Mouse (Mus musculus) c-Kit-negative CD71-positive TER-119-positive erythroid progenitor cells, embryonic 14.5 days (primary cell): ENCODE data around the gene Sprr2b.
"Not testable (repeated sequence)": the region's sequence is repeated elsewhere in the genome, so short reads cannot be mapped to it uniquely, and the experiment has no call there.

Experiments
- DNase-seq: peaks from one replicate; pipeline ENCODE4 v3.0.0-alpha.2; 2013; ENCODE audit warnings: low read depth, low spot score

Sprr2b gene

GRCm38 (mm10) chr3:92316320-92316719 is at the start of gene Sprr2b:
Gene Sprr2b, plus strand, starts transcription at chr3:92316620.
- DNase-seq, result no peak

DNA sequence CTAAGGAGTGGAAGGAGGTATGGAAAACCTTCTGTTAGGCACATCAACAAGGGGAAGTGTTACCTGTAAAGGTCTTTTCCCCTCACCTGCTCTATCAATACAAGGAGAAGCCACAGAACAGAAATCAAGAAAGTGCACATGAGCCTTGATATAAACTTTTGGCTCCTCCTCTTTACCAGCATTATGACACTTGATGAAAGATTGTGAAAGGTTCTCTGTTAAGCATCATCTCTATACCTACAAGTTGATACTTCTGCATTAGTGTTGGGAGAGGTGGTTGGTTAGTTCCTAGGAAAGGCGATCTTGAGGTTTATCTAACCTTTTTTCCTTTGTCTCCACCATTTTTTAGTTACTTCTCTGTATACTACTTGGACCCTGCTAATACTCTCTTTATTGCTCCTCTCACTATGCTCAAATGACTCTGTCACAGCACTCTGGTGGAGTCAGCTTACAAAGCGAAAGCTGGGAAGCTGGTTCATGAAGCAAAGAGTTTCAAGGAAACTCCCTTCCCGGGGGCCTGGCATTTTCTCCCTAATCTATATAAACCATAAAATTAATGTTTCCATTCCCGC is 44.9 kb upstream of the Sprr2b start:
- DNase-seq, result not testable (repeated sequence)

- not testable (repeated sequence) for DNase-seq
Measured at GRCm38 (mm10) chr3:92273504-92273903, 42.9 kb upstream of the Sprr2b start.

- DNase-seq, result not testable (repeated sequence)
Measured at GRCm38 (mm10) chr3:92274018-92274417, 42.4 kb upstream of the Sprr2b start.

DNA sequence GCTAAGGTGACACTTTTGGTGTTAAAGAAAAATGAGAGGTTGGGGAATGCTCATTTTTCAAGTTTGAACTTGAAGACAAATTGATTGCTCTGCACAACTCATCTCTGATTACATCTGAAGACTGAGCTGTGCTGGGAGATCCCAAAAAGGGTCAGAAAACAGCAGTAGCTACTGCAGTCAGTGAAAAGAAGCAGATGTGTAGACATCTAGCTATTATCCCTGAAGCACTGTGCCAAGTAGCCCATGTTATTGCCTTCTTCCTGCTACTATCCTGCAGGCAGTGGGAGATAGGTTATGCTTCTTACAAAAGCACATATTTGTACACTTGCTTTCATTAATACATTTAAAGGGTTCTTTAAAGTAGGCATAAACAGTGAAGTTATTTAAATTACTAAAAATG is 36.8 kb upstream of the Sprr2b start:
- DNase-seq, result not testable (repeated sequence)

GRCm38 (mm10) chr3:92280963-92281606 is 35.3 kb upstream of the Sprr2b start:
- not testable (repeated sequence) for DNase-seq

DNA sequence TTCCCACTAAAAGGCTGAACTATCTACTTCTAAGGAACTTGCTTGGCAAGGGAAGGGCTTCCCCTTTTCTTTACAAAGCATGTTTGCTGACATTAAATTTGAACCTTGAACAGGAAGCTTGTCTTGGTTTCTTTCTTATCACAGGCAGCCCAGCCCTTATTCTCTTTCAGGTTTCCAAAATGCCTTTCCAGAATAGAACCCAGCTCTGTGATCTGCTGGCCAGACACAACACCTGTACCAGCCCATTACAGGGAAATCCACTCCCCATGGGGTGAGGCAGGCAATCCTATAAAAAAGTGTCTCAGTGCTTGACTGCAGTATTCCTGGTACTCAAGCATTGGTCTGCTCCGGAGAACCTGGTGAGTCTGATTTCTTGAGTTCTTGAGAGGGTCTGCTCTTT is 31.3 kb upstream of the Sprr2b start, which contains the start of gene Sprr2a3:
Gene Sprr2a3, plus strand, starts transcription at position 317 of the 400 bp plus-strand sequence.
- not testable (repeated sequence) for DNase-seq

DNA sequence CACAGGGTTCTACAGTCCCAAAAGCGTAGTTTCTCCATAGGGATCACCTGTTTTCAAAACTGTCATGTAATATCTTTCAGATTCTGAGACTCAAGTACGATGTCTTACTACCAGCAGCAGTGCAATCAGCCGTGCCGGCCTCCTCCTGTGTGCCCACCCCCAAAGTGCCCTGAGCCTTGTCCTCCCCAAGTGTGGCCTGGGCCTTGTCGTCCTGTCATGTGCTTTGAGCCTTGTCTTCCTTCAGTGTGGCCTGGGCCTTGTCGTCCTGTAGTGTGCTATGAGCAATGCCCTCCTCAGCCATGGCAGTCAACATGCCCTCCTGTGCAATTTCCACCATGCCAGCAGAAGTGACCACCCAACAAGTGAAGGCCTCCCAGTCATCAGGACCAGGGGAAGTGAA is 27.9 kb upstream of the Sprr2b start:
- not testable (repeated sequence) for DNase-seq

DNA sequence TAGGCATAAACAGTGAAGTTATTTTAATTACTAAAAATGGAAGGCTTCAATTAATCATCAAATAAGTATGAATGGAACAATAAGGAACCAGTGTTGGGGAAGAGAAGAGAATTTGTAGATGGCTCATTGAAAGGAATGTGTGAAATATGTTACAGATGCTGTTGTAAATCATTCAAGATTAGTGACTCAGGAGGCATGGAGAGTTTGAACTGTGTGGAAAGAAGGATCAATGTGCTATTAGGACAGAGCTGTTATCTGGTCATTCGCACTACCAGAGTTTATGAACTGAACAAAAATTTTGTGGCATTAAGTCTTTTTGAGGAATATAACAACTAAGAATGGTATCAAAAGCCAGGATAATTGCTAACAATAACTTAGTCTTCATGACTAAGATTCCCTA is 9.0 kb upstream of the Sprr2b start:
- DNase-seq, result no peak

DNA sequence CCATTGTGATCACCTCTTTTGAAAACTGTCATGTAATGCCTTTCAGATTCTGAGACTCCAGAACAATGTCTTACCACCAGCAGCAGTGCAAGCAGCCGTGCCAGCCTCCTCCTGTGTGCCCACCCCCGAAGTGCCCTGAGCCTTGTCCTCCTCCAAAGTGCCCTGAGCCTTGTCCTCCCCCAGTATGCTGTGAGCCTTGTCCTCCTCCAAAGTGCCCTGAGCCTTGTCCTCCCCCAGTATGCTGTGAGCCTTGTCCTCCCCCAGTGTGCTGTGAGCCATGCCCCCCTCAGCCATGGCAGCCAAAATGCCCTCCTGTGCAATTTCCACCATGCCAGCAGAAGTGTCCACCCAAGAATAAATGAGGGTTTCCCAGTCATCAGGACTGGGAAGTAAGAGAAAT is 964 bp downstream of the Sprr2b start:
- DNase-seq, result no peak

DNA sequence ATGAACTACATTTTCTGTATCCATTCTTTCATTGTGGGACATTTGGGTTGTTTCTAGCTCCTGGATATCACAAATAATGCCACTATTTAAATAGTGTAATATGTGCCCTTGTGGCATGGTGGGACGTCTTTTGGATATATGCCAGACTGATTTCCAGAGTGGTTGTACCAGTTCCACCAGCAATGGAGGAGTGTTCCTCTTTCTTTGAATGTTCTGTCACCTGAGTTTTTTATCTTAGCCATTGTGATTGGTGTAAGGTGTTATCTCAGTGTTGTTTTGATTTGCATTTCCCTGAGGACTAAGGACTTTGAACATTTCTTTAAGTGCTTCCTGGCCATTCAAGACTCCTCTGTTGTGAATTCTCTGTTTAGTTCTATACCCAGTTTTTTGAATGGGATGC is 19.9 kb downstream of the Sprr2b start:
- DNase-seq, result no peak

- DNase-seq, result no peak
Measured at GRCm38 (mm10) chr3:92338840-92339239, 22.4 kb downstream of the Sprr2b start, which contains the start of gene Sprr2d. Gene Sprr2d, plus strand, starts transcription at chr3:92339140.

- DNase-seq, result no peak
Measured at GRCm38 (mm10) chr3:92351843-92352242, 35.4 kb downstream of the Sprr2b start, which contains the start of gene Sprr2e. Gene Sprr2e, plus strand, starts transcription at chr3:92352143.

DNA sequence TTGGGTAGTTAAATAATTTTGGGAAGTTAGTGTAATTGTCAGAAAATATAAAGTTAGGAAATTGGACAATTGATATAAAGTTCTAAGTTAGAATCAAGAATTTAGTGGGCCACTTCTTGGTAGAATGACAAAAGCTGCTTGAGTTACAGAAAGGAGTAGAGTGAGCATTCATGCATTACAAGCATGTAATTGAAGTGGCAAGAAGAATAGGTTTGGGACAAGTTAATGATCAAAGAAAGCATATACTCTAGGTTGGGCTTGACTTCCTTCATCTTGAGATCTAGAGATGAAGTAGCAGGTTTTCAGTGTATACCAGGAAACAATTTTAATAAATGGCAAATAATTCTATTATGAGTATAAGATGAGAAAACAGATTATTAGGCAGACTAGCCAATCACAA is 45.2 kb downstream of the Sprr2b start:
- DNase-seq, result no peak

- DNase-seq, result no peak
Measured at GRCm38 (mm10) chr3:92364887-92365286, 48.5 kb downstream of the Sprr2b start, which contains the start of gene Sprr2f. Gene Sprr2f, plus strand, starts transcription at chr3:92365187.
